Mouse (Mus musculus): ENCODE measurements around the gene Stac. TPM values are rescaled to one million over a fixed set of nuclear protein-coding genes. Genes with fewer than 3 reads are reported as not detected.

Gene Stac
- polyA plus RNA-seq, 1 experiment, result 1.4 TPM

DNA sequence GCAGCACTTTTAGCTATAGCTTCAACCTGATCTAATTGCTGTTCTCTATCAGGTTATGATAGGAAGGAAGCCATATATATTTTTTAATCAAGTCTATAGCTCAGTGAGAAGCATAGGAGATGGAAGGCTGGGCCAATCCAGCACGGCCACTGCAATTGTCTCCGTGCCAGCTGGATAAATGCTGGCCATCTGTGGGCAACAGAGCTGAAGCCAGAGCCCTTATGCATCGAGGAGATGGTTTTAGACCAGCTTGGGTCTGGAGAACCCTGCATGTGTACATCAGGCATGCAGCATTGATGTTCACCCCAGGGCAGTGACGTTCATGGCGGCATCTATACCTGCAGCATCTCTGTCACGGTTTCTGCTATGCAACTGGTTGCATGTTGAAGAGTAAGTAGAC is 20.3 kb downstream of the Stac start:
- no peak overlapping the region for H3K27ac ChIP-seq (ENCODE audit: control insufficient read depth, insufficient read depth, low read length)
- no peak for DNase-seq
- no peaks in the 10 kb centered on the region for H3K36me3 ChIP-seq (ENCODE audit: control insufficient read depth, insufficient read depth, low read length)
- 90% methylated on average over 6 of the region's 6 CpGs for WGBS
- H3K4me1 ChIP-seq (replicated peaks; ENCODE audit: control insufficient read depth, insufficient read depth, low read length), result no peaks in the 10 kb centered on the region
- H3K27me3 ChIP-seq (ENCODE audit: control insufficient read depth, insufficient read depth, low read length), result no peaks in the 10 kb centered on the region
- H3K4me3 ChIP-seq (ENCODE audit: control insufficient read depth, insufficient read depth, low read length), result no peak overlapping the region
- no peak for TF ChIP-seq CTCF (IDR thresholded peaks at IDR 0.05; ENCODE audit: borderline replicate concordance, control insufficient read depth, extremely low read depth, insufficient read depth, low read length, poor library complexity)
- TF ChIP-seq POLR2A (IDR thresholded peaks at IDR 0.05; ENCODE audit: control insufficient read depth, extremely low read depth, insufficient read depth, low read length, poor library complexity), result no peak

DNA sequence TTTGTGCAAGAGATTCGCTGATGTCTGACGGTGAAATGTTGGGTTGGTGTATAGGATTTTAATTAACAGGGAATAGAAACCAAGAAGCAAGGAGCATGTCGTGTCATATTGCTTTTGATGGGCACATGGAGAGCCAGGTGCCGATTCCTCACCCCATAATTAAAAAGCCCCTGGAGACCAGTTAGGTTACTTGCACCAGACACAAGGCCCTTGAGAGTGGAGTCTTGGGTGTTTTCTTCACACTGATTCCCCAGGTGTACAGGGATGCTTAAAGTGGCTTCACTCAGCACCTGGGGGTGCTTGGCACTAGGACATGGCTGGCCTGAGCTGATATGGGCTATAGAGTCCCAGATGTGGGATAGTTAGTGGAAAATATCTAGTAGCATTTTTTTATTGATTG is 35.1 kb downstream of the Stac start:
- 99% methylated on average over 4 of the region's 4 CpGs for WGBS
- Histone ChIP-seq H3K36me3 (ENCODE audit: control insufficient read depth, insufficient read depth, low read length) (no peaks in the 10 kb centered on the region), H3K27me3 (ENCODE audit: control insufficient read depth, insufficient read depth, low read length) (no peaks in the 10 kb centered on the region), H3K4me1 (replicated peaks; ENCODE audit: control insufficient read depth, insufficient read depth, low read length) (no peaks in the 10 kb centered on the region), H3K4me3 (ENCODE audit: control insufficient read depth, insufficient read depth, low read length) (no peak overlapping the region), H3K27ac (ENCODE audit: control insufficient read depth, insufficient read depth, low read length) (no peak overlapping the region)
- TF ChIP-seq CTCF (IDR thresholded peaks at IDR 0.05; ENCODE audit: borderline replicate concordance, control insufficient read depth, extremely low read depth, insufficient read depth, low read length, poor library complexity), result no peak
- no peak for TF ChIP-seq POLR2A (IDR thresholded peaks at IDR 0.05; ENCODE audit: control insufficient read depth, extremely low read depth, insufficient read depth, low read length, poor library complexity)
- no peak for DNase-seq

DNA sequence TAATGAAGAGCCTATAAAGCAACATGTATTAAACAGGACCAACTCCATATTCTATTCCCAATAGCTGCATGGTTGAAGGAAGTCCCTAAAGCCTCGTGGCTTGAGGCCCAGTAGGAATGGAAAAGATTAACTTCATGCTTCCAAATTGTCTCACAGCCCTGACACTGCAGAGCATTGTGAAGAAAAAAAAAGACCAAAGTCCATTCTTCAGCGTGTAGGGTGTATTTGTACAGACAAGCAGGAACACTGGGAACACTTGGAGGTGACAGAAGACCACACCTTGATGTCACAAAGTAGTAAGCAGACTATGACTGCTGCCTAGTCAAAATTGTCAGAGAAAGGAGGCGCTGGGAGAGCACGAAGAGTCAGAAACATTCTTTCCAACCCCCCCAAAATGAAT is 45.9 kb downstream of the Stac start:
- Histone ChIP-seq H3K27me3 (ENCODE audit: control insufficient read depth, insufficient read depth, low read length) (no peaks in the 10 kb centered on the region), H3K36me3 (ENCODE audit: control insufficient read depth, insufficient read depth, low read length) (no peaks in the 10 kb centered on the region), H3K4me3 (ENCODE audit: control insufficient read depth, insufficient read depth, low read length) (no peak overlapping the region), H3K27ac (ENCODE audit: control insufficient read depth, insufficient read depth, low read length) (no peak overlapping the region), H3K4me1 (replicated peaks; ENCODE audit: control insufficient read depth, insufficient read depth, low read length) (no peaks in the 10 kb centered on the region)
- TF ChIP-seq CTCF (IDR thresholded peaks at IDR 0.05; ENCODE audit: borderline replicate concordance, control insufficient read depth, extremely low read depth, insufficient read depth, low read length, poor library complexity), result no peak
- TF ChIP-seq POLR2A (IDR thresholded peaks at IDR 0.05; ENCODE audit: control insufficient read depth, extremely low read depth, insufficient read depth, low read length, poor library complexity), result no peak
- DNase-seq, result no peak
- WGBS, result 73% methylated on average over 4 of the region's 4 CpGs

DNA sequence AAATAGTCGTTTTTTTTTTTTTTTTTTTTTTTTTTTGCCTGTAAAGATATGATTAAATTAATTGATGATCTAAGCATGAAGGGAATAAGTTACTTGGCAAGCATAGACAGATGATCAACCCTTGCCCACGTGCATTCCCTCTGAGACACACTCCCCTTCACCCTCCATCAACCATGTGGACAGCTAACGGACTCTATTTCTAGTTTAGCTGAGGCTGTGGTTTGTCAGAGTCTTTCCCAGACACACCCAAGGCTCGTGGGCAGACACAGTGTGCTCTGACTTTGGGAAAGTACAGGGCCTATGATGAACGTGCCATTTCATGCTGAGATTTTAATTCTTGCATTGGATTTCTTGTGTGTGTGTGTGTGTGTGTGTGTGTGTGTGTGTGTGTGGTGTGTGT is 46.8 kb downstream of the Stac start:
- no peak for DNase-seq
- H3K27ac ChIP-seq (ENCODE audit: control insufficient read depth, insufficient read depth, low read length), result no peak overlapping the region
- H3K4me1 ChIP-seq (replicated peaks; ENCODE audit: control insufficient read depth, insufficient read depth, low read length), result no peaks in the 10 kb centered on the region
- no peak for TF ChIP-seq CTCF (IDR thresholded peaks at IDR 0.05; ENCODE audit: borderline replicate concordance, control insufficient read depth, extremely low read depth, insufficient read depth, low read length, poor library complexity)
- TF ChIP-seq POLR2A (IDR thresholded peaks at IDR 0.05; ENCODE audit: control insufficient read depth, extremely low read depth, insufficient read depth, low read length, poor library complexity), result no peak
- H3K4me3 ChIP-seq (ENCODE audit: control insufficient read depth, insufficient read depth, low read length), result no peak overlapping the region
- H3K27me3 ChIP-seq (ENCODE audit: control insufficient read depth, insufficient read depth, low read length), result no peaks in the 10 kb centered on the region
- 60% methylated on average over 5 of the region's 5 CpGs for WGBS
- H3K36me3 ChIP-seq (ENCODE audit: control insufficient read depth, insufficient read depth, low read length), result no peaks in the 10 kb centered on the region

DNA sequence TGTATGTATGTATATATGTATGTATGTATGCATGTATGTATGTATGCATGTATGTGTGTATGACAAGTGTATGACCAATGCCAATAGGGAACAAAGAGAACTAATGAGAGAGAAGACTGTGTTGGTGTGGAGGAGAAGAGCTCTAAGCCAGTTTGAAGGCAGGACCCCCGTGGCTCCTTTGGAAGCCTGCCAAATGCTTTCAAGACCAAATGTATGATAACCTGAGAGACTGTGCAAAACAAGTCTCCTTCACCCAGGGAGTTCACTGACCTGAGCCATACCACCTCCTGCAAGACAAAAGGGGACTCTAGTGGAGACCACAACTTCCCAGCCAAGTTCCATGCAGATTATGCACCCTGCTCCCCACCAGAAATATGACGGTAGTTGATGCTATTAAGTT is 52.5 kb downstream of the Stac start:
- Histone ChIP-seq H3K4me3 (ENCODE audit: control insufficient read depth, insufficient read depth, low read length) (no peak overlapping the region), H3K27ac (ENCODE audit: control insufficient read depth, insufficient read depth, low read length) (no peak overlapping the region), H3K36me3 (ENCODE audit: control insufficient read depth, insufficient read depth, low read length) (no peaks in the 10 kb centered on the region), H3K27me3 (ENCODE audit: control insufficient read depth, insufficient read depth, low read length) (no peaks in the 10 kb centered on the region), H3K4me1 (replicated peaks; ENCODE audit: control insufficient read depth, insufficient read depth, low read length) (no peaks in the 10 kb centered on the region)
- TF ChIP-seq CTCF (IDR thresholded peaks at IDR 0.05; ENCODE audit: borderline replicate concordance, control insufficient read depth, extremely low read depth, insufficient read depth, low read length, poor library complexity) (no peak), POLR2A (IDR thresholded peaks at IDR 0.05; ENCODE audit: control insufficient read depth, extremely low read depth, insufficient read depth, low read length, poor library complexity) (no peak)
- 78% methylated on average over 2 of the region's 2 CpGs for WGBS
- no peak for DNase-seq

DNA sequence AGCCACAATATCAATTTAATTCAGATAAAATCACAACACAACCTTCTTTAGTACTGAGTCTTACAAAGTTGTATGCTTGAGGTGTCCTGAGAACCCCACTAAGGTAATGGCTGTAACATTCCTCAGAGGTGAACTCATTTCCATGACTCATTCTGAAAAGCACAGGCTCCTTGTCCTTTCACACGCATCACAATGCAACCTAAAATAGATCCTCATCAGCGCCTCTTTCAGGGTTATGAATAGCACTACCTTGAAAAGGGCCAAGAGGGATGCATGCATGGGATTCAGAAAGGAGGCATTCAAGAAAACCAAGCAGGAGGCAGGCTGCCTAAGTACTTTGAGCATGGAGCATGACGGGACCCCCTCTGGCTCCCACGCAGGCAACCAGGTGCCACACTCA is 57.3 kb downstream of the Stac start:
- Histone ChIP-seq H3K4me3 (ENCODE audit: control insufficient read depth, insufficient read depth, low read length) (no peak overlapping the region), H3K4me1 (replicated peaks; ENCODE audit: control insufficient read depth, insufficient read depth, low read length) (no peaks in the 10 kb centered on the region), H3K27me3 (ENCODE audit: control insufficient read depth, insufficient read depth, low read length) (no peaks in the 10 kb centered on the region), H3K27ac (ENCODE audit: control insufficient read depth, insufficient read depth, low read length) (no peak overlapping the region), H3K36me3 (ENCODE audit: control insufficient read depth, insufficient read depth, low read length) (no peaks in the 10 kb centered on the region)
- WGBS, result 87% methylated on average over 4 of the region's 4 CpGs
- no peak for TF ChIP-seq CTCF (IDR thresholded peaks at IDR 0.05; ENCODE audit: borderline replicate concordance, control insufficient read depth, extremely low read depth, insufficient read depth, low read length, poor library complexity)
- TF ChIP-seq POLR2A (IDR thresholded peaks at IDR 0.05; ENCODE audit: control insufficient read depth, extremely low read depth, insufficient read depth, low read length, poor library complexity), result no peak
- DNase-seq, result no peak

DNA sequence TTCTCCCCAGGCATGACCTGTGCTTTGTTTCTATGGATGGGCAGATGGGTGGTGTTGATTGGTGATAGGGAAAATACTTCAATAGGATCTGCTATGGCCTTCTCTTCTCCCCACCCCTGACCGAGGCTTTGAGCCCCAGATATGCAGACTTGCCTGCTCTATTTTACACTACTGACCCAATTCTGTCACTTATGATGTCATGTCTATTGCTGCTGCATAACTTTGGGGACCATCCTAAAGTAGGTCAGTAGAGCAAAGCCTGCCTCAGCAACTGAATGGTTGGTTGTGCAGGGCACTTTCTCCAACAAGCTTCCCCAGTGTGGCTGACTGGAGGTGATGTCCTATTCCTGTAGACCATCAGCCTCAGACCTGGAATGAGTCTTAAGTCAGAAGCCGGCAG is 69.0 kb downstream of the Stac start:
- Histone ChIP-seq H3K27me3 (ENCODE audit: control insufficient read depth, insufficient read depth, low read length) (no peaks in the 10 kb centered on the region), H3K4me1 (replicated peaks; ENCODE audit: control insufficient read depth, insufficient read depth, low read length) (no peaks in the 10 kb centered on the region), H3K27ac (ENCODE audit: control insufficient read depth, insufficient read depth, low read length) (no peak overlapping the region), H3K36me3 (ENCODE audit: control insufficient read depth, insufficient read depth, low read length) (no peaks in the 10 kb centered on the region), H3K4me3 (ENCODE audit: control insufficient read depth, insufficient read depth, low read length) (no peak overlapping the region)
- DNase-seq, result no peak
- no peak for TF ChIP-seq POLR2A (IDR thresholded peaks at IDR 0.05; ENCODE audit: control insufficient read depth, extremely low read depth, insufficient read depth, low read length, poor library complexity)
- no peak for TF ChIP-seq CTCF (IDR thresholded peaks at IDR 0.05; ENCODE audit: borderline replicate concordance, control insufficient read depth, extremely low read depth, insufficient read depth, low read length, poor library complexity)
- 91% methylated on average over 2 of the region's 2 CpGs for WGBS

Measured in thymus, adult 2 months (tissue).